Mouse (Mus musculus) thymus, adult 2 months (tissue): ENCODE measurements around the gene Izumo4. TPM values are rescaled to one million over a fixed set of nuclear protein-coding genes. Genes with fewer than 3 reads are reported as not detected.

Source experiments
- DNase-seq: peaks from one replicate; pipeline ENCODE4 v3.0.0; 2021
- H3K27ac ChIP-seq: fragments of 200-500 bp; 2 replicates; pipeline ENCODE4 v1.5.1; 2012; ENCODE audit warnings: low read length, control low read depth; ENCODE audit not compliant: control insufficient read depth, insufficient read depth
- H3K27me3 ChIP-seq: fragments of 200-500 bp; 2 replicates; pipeline ENCODE4 v1.6.1; 2012; ENCODE audit warnings: mild to moderate bottlenecking, low read length, moderate library complexity, mixed read lengths; ENCODE audit not compliant: control insufficient read depth, insufficient read depth
- H3K36me3 ChIP-seq: fragments of 200-500 bp; 2 replicates; pipeline ENCODE4 v1.6.1; 2012; ENCODE audit warnings: mild to moderate bottlenecking, low read length, moderate library complexity; ENCODE audit not compliant: control insufficient read depth, insufficient read depth
- H3K4me1 ChIP-seq: fragments of 200-500 bp; replicated peaks from 2 replicates; pipeline ENCODE4 v1.6.1; 2012; ENCODE audit warnings: low read length; ENCODE audit not compliant: control insufficient read depth, insufficient read depth
- H3K4me3 ChIP-seq: fragments of 200-500 bp; 2 replicates; pipeline ENCODE4 v1.5.1; 2012; ENCODE audit warnings: mild to moderate bottlenecking, low read length, control low read depth, moderate library complexity; ENCODE audit not compliant: control insufficient read depth, insufficient read depth
- CTCF ChIP-seq: fragments of 200-500 bp; IDR thresholded peaks from 2 replicates; pipeline ENCODE4 v1.5.1; 2012; ENCODE audit warnings: mild to moderate bottlenecking, control low read depth, low read length, moderate library complexity, borderline replicate concordance; ENCODE audit not compliant: control insufficient read depth, poor library complexity, insufficient read depth; ENCODE audit errors: extremely low read depth
- POLR2A ChIP-seq: fragments of 200-500 bp; IDR thresholded peaks from 2 replicates; pipeline ENCODE4 v1.6.1; 2012; ENCODE audit warnings: mild to moderate bottlenecking, low read length, control low read depth, moderate library complexity; ENCODE audit not compliant: control insufficient read depth, poor library complexity, insufficient read depth; ENCODE audit errors: extremely low read depth
- WGBS: fragments of 180-500 bp; shearing (Covaris S2); methylation state at CpG from one replicate; pipeline ENCODE4 v1.1.7; 2018; 5-methylcytosine and 5-hydroxymethylcytosine counted together
- polyA plus RNA-seq: library from polyadenylated mRNA; depleted of rRNA; stranded (reverse); fragments of >200 nt; gene quantifications from 2 replicates; pipeline ENCODE4 v1.2.3, GENCODE M21; 2012

The Izumo4 gene
- polyA plus RNA-seq, 1 experiment, result 66.9 TPM

DNA sequence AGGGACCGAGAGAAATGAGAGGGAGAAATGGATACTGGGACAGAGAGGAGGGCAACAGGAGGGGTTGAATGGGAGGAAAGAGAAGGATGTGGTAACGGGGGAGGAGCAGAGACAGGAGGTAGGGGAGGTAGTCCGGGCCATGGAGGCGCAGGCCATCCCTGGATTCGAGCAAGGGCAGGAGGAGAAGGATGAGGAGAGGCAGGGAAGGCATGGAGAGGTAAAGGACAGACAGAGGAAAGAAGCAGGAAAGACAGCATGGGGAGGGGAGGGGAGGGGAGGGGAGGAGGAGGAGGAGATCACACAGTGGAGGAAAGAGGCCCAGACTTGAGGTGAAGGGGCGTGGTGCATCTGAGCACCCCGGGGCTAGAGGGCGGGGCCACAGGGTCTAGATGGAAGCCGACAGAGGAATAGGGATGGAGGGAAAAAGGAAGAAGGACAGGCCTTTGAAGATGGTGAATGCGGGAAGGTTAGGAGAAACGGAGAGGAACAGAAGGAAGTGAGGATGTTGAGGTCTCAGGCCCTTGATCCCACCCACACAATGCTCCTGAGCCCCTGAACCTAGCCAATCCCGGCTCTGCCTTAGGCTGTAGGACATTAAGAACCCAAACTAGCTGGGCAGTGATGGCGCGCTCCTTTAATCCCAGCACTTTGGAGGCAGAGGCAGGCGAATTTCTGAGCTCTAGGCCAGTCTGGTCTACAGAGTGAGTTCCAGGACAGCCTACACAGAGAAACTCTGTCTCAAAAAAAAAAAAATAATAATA is 44.9 kb upstream of the Izumo4 start, which contains the start of gene Btbd2:
TSS of gene Btbd2 (minus strand) at position 209 of the 761 bp plus-strand sequence.
- Histone ChIP-seq H3K4me3 (peak within 1 kb of the TSS; percentile 55), H3K36me3 (no peaks in the 10 kb centered on the region), H3K4me1 (peaks cover 43% of the 10 kb centered on the region), H3K27me3 (no peaks in the 10 kb centered on the region), H3K27ac (peak within 1 kb of the TSS; percentile 89)
- TF ChIP-seq CTCF (no peak), POLR2A (no peak)
- WGBS, result 44% methylated on average over 15 of the region's 15 CpGs
- peak; percentile 50 for DNase-seq

- H3K4me1 ChIP-seq, result peaks cover 51% of the 10 kb centered on the region
- no peaks in the 10 kb centered on the region for H3K36me3 ChIP-seq
- TF ChIP-seq CTCF (no peak), POLR2A (no peak)
- H3K27me3 ChIP-seq, result no peaks in the 10 kb centered on the region
- DNase-seq, result peak; percentile 48
- no peak overlapping the region for H3K4me3 ChIP-seq
- peak overlapping the region; percentile 89 for H3K27ac ChIP-seq
- WGBS, result 16% methylated on average over 14 of the region's 14 CpGs
Observed at GRCm38 (mm10) chr10:80658194-80658840, 43.7 kb upstream of the Izumo4 start.

GRCm38 (mm10) chr10:80658841-80659202 is 43.2 kb upstream of the Izumo4 start:
- Histone ChIP-seq H3K27me3 (no peaks in the 10 kb centered on the region), H3K27ac (peak overlapping the region; percentile 89), H3K36me3 (no peaks in the 10 kb centered on the region), H3K4me3 (peak overlapping the region; percentile 27), H3K4me1 (peaks cover 56% of the 10 kb centered on the region)
- DNase-seq, result peak; percentile 47
- TF ChIP-seq CTCF, result no peak
- no peak for TF ChIP-seq POLR2A
- WGBS, result 5% methylated on average over 4 of the region's 4 CpGs

GRCm38 (mm10) chr10:80659213-80659612 is 42.8 kb upstream of the Izumo4 start:
- TF ChIP-seq POLR2A (no peak), CTCF (0 out of 2 replicates have a peak, but pooled peaks have one; percentile 19)
- DNase-seq, result peak; percentile 78

GRCm38 (mm10) chr10:80661149-80661548 is 40.8 kb upstream of the Izumo4 start:
- 44% methylated on average over 5 of the region's 5 CpGs for WGBS
- Histone ChIP-seq H3K4me1 (peaks cover 62% of the 10 kb centered on the region), H3K36me3 (peaks cover 8% of the 10 kb centered on the region), H3K27ac (no peak overlapping the region), H3K27me3 (no peaks in the 10 kb centered on the region), H3K4me3 (no peak overlapping the region)
- DNase-seq, result peak; percentile 85
- TF ChIP-seq POLR2A (no peak), CTCF (peak; percentile 71; the same call in 1 of the 2 replicates)

More at GRCm38 (mm10) chr10:80659213-80659612, 42.8 kb upstream of the Izumo4 start:
- Histone ChIP-seq H3K27me3 (no peaks in the 10 kb centered on the region), H3K4me3 (peak overlapping the region; percentile 27), H3K36me3 (no peaks in the 10 kb centered on the region), H3K27ac (peak overlapping the region; percentile 89), H3K4me1 (peaks cover 59% of the 10 kb centered on the region)
- WGBS, result 10% methylated on average over 10 of the region's 10 CpGs

DNA sequence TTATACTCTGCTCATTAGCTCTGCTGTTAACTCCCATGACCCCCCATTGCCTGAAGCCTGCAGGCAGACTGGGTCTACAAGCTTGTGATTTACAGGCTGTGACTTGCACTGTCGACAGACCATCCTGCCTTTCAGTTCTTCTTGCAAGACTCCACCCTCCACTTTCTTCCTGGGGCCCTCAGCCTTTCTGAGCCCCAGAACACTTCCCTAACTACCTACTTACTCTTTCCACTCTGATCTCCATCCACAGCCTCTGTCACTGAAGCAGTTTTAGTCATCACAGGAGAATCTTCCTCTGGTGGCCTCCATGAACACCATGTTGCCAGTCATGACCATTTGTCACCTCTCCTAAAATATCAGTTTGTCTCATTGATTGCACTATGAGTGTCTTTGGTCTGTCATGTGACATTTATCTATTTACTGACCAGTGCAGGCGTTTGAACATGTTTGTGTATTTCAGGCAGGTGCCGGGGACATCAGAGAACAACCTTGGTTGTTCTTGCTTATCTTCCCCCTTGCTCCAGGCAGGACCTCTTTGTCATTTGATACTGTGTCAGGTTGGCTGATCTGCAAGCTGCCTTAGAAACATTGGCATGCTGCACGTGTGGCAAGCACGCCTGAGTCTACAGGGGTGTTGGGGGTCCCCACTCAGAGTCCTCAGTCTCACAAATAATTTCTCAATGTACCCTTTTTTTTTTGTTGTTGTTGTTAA is 38.3 kb upstream of the Izumo4 start:
- Histone ChIP-seq H3K27me3 (no peaks in the 10 kb centered on the region), H3K27ac (peak overlapping the region; percentile 63), H3K4me3 (no peak overlapping the region), H3K36me3 (peaks cover 33% of the 10 kb centered on the region), H3K4me1 (peaks cover 44% of the 10 kb centered on the region)
- DNase-seq, result no peak
- TF ChIP-seq POLR2A (no peak), CTCF (no peak)
- 44% methylated on average over 5 of the region's 5 CpGs for WGBS
